Mouse (Mus musculus) ES-Bruce4 (cell line): ENCODE results near the gene Ulk4.

Experiments used
- CTCF ChIP-seq: IDR thresholded peaks from one replicate; pipeline ENCODE4 v1.8.1; 2011; ENCODE audit warnings: low read depth, low read length
- EP300 ChIP-seq: IDR thresholded peaks from 2 replicates; pipeline ENCODE4 v1.6.1; 2011; ENCODE audit warnings: low read depth, low read length; ENCODE audit not compliant: insufficient read depth
- POLR2A ChIP-seq: IDR thresholded peaks from one replicate; pipeline ENCODE4 v1.8.1; 2011; ENCODE audit warnings: low read length; ENCODE audit not compliant: insufficient read depth

DNA sequence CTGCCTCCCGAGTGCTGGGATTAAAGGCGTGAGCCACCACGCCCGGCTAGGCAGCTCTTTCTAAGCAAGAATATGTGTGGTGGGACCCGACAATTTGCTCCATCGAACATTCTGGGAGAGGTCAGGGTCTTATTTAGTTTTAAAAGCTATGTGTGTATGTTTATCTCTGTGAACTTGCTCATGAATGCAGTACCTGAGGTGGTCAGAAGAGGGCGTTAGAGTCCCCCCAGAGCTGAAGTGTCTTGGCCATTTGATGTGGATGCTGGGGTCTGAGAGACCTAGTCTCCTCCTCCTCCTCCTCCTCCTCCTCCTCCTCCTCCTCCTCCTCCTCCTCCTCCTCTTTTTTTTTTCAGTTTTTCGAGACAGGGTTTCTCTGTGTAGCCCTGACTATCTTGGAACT is 25.5 kb upstream of the Ulk4 start:
- no peak for TF ChIP-seq POLR2A
- peak; percentile 48 for TF ChIP-seq CTCF
- no peak for TF ChIP-seq EP300
